Mouse (Mus musculus) neural tube, embryonic 13.5 days (tissue): ENCODE measurements around the gene Pakap. TPM values are rescaled to one million over a fixed set of nuclear protein-coding genes. Genes with fewer than 3 reads are reported as not detected.
A peak's percentile ranks its signal among the peaks of the same experiment; 100 is the strongest.

Source experiments
- ATAC-seq: fragments of 200-750 bp; cut with Nextera tagmentation; 2 replicates; pipeline ENCODE4 v1.8.0; 2017; ENCODE audit warnings: low read depth, mild to moderate bottlenecking, moderate TSS enrichment, moderate library complexity
- H3K27ac ChIP-seq: fragments of 300-500 bp; sonication (generic); replicated peaks from 2 replicates; pipeline ENCODE4 v1.5.1; 2015; ENCODE audit warnings: moderate library complexity, mild to moderate bottlenecking, inconsistent platforms
- H3K27me3 ChIP-seq: fragments of 300-500 bp; sonication (generic); 2 replicates; pipeline ENCODE4 v1.6.1; 2015; ENCODE audit warnings: mild to moderate bottlenecking, inconsistent platforms
- H3K36me3 ChIP-seq: fragments of 300-500 bp; sonication (generic); 2 replicates; pipeline ENCODE4 v1.6.1; 2015; ENCODE audit warnings: mild to moderate bottlenecking, inconsistent platforms
- H3K4me1 ChIP-seq: fragments of 300-500 bp; sonication (generic); replicated peaks from 2 replicates; pipeline ENCODE4 v1.6.1; 2015; ENCODE audit warnings: inconsistent platforms
- H3K4me2 ChIP-seq: fragments of 300-500 bp; sonication (generic); 2 replicates; pipeline ENCODE4 v1.6.1; 2015; ENCODE audit warnings: inconsistent platforms, mild to moderate bottlenecking, moderate library complexity
- H3K4me3 ChIP-seq: fragments of 300-500 bp; sonication (generic); 2 replicates; pipeline ENCODE4 v1.5.1; 2015; ENCODE audit warnings: mild to moderate bottlenecking, inconsistent platforms
- H3K9ac ChIP-seq: fragments of 300-500 bp; sonication (generic); 2 replicates; pipeline ENCODE4 v1.6.1; 2015; ENCODE audit warnings: moderate library complexity, mild to moderate bottlenecking, inconsistent platforms
- H3K9me3 ChIP-seq: fragments of 300-500 bp; sonication (generic); 2 replicates; pipeline ENCODE4 v1.6.1; 2016; ENCODE audit warnings: inconsistent platforms
- WGBS: fragments of 180-500 bp; shearing (Covaris S2); methylation state at CpG from one replicate; pipeline ENCODE4 v1.1.7; 2015; 5-methylcytosine and 5-hydroxymethylcytosine counted together
- polyA plus RNA-seq: library from polyadenylated mRNA; unstranded; fragments of >200 nt; fragmentation: Nextera tagmentation; extraction: Ambion mirVana; gene quantifications from 2 replicates; pipeline ENCODE4 v1.2.1, GENCODE M21; 2015

Pakap gene
- polyA plus RNA-seq = 9.1 and 11.1 TPM in 2 replicates

DNA sequence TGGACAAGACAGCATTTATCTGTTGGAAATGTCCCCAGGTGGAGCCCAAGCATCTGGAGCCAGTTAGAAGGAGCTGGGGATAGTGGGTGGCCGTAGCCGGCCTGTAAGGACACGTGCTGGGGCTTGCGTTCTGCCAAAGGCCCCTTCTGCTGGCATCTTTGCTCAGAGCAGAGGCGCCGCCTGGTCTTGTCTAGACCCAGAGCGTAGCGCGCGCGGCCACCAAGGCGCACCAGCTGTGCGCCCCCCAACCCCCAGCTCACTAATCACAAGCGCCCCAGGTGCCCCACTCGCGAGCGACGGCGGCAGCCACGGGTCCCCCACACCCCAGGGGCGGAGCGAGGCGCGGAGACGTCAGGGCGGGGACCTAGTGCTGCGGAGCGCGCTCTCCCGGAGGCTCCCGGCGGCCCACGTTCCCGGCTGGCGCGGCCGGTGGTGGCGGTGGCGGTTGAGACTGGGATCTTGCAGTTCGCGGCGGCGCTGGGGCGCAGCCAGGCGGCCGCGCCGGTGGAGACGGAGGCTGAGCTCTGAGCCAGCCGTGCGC is at the start of gene Pakap:
TSS of gene Pakap (plus strand) at position 514 of the 541 bp plus-strand sequence.
- peak within 1 kb of the TSS; percentile 68 for H3K9ac ChIP-seq
- no peaks in the 10 kb centered on the region for H3K36me3 ChIP-seq
- under 1% methylated on average over 40 of the region's 51 CpGs for WGBS

GRCm38 (mm10) chr4:57523456-57523855 is 44.5 kb upstream of the Pakap start:
- WGBS = 96% methylated on average over 15 of the region's 15 CpGs
- ATAC-seq = no peak
- no peak overlapping the region for H3K9ac ChIP-seq
- H3K4me1 ChIP-seq = no peaks in the 10 kb centered on the region
- no peaks in the 10 kb centered on the region for H3K9me3 ChIP-seq
- H3K4me3 ChIP-seq = no peak overlapping the region
- H3K4me2 ChIP-seq = no peak overlapping the region
- no peaks in the 10 kb centered on the region for H3K27me3 ChIP-seq
- no peaks in the 10 kb centered on the region for H3K36me3 ChIP-seq
- no peak overlapping the region for H3K27ac ChIP-seq

More for the DNA sequence above, at the start of gene Pakap:
- Histone ChIP-seq H3K4me3 (peak within 1 kb of the TSS; percentile 45), H3K9me3 (no peaks in the 10 kb centered on the region), H3K4me1 (peaks cover 16% of the 10 kb centered on the region), H3K27ac (peak within 1 kb of the TSS; percentile 47), H3K4me2 (peak within 1 kb of the TSS; percentile 75), H3K27me3 (peaks cover 24% of the 10 kb centered on the region)
- ATAC-seq = peak; percentile 92

- no peak overlapping the region for H3K4me3 ChIP-seq
- H3K27ac ChIP-seq = no peak overlapping the region
- no peaks in the 10 kb centered on the region for H3K36me3 ChIP-seq
- no peaks in the 10 kb centered on the region for H3K9me3 ChIP-seq
- no peak overlapping the region for H3K9ac ChIP-seq
- H3K4me1 ChIP-seq = no peaks in the 10 kb centered on the region
- no peaks in the 10 kb centered on the region for H3K27me3 ChIP-seq
- ATAC-seq = no peak
- H3K4me2 ChIP-seq = no peak overlapping the region
- WGBS = 83% methylated on average over 3 of the region's 3 CpGs
Measured at GRCm38 (mm10) chr4:57524461-57524860, 43.5 kb upstream of the Pakap start.

- Histone ChIP-seq H3K4me1 (no peaks in the 10 kb centered on the region), H3K4me3 (no peak overlapping the region), H3K4me2 (no peak overlapping the region), H3K27ac (no peak overlapping the region), H3K9me3 (no peaks in the 10 kb centered on the region), H3K27me3 (no peaks in the 10 kb centered on the region), H3K36me3 (no peaks in the 10 kb centered on the region), H3K9ac (no peak overlapping the region)
- WGBS = 88% methylated on average over 9 of the region's 9 CpGs
- no peak for ATAC-seq
Measured at GRCm38 (mm10) chr4:57525221-57526011, 42.6 kb upstream of the Pakap start.

GRCm38 (mm10) chr4:57528296-57528695 is 39.7 kb upstream of the Pakap start:
- Histone ChIP-seq H3K4me3 (no peak overlapping the region), H3K4me2 (no peak overlapping the region), H3K4me1 (no peaks in the 10 kb centered on the region), H3K27ac (no peak overlapping the region), H3K27me3 (no peaks in the 10 kb centered on the region), H3K36me3 (no peaks in the 10 kb centered on the region), H3K9ac (no peak overlapping the region), H3K9me3 (no peaks in the 10 kb centered on the region)
- no peak for ATAC-seq

- no peak for ATAC-seq
- H3K27ac ChIP-seq = no peak overlapping the region
- 91% methylated on average over 6 of the region's 6 CpGs for WGBS
- no peak overlapping the region for H3K9ac ChIP-seq
- no peaks in the 10 kb centered on the region for H3K27me3 ChIP-seq
- no peak overlapping the region for H3K4me2 ChIP-seq
- peaks cover 8% of the 10 kb centered on the region; the same call in 1 of the 2 replicates for H3K4me1 ChIP-seq
- H3K9me3 ChIP-seq = no peaks in the 10 kb centered on the region
- no peaks in the 10 kb centered on the region for H3K36me3 ChIP-seq
- no peak overlapping the region for H3K4me3 ChIP-seq
Measured at GRCm38 (mm10) chr4:57533686-57534085, 34.3 kb upstream of the Pakap start.

DNA sequence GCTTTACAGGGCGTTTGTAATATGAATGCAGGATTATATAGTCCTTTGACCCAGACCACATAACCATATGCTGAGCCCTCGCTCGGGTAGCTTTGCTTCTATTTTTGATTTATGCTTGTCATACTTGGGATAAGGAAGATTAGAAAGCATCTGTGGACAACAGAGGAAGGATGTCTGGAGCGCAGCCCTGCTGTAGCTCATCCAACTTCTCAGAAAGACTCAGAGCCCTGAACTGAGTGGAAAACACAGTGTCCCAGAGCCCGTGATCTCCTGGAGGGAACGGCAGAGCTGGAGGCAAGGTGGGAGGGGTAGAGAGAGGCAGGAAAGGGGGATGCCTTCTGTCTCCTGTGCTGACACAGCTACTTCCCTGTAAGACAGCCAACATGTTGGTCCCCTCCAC is 33.7 kb upstream of the Pakap start:
- H3K27ac ChIP-seq = no peak overlapping the region
- WGBS = 69% methylated on average over 6 of the region's 6 CpGs
- no peaks in the 10 kb centered on the region for H3K9me3 ChIP-seq
- no peak overlapping the region for H3K4me3 ChIP-seq
- ATAC-seq = no peak
- no peak overlapping the region for H3K4me2 ChIP-seq
- H3K27me3 ChIP-seq = no peaks in the 10 kb centered on the region
- no peak overlapping the region for H3K9ac ChIP-seq
- no peaks in the 10 kb centered on the region for H3K36me3 ChIP-seq
- peaks cover 8% of the 10 kb centered on the region; the same call in 1 of the 2 replicates for H3K4me1 ChIP-seq

DNA sequence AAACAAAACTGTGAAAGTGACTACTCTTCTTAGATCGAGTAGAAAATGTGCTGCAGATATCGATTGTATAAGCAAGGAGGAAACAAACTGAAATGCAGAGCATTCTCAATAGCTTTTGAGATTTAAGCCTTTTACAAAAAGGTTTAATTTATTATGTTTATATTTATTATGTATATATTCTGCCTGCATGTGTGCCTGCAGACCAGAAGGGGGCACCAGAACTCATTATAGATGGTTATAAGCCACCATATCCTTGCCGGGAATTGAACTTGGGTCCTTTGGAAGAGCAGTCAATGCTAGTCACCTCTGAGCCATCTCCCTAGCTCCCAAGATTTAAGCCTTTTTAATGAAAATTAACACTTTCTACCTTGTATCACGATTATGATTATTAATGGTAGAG is 32.9 kb upstream of the Pakap start:
- H3K27me3 ChIP-seq = no peaks in the 10 kb centered on the region
- no peaks in the 10 kb centered on the region for H3K36me3 ChIP-seq
- no peak for ATAC-seq
- no peak overlapping the region for H3K27ac ChIP-seq
- no peaks in the 10 kb centered on the region for H3K9me3 ChIP-seq
- H3K4me3 ChIP-seq = no peak overlapping the region
- 93% methylated on average over 4 of the region's 4 CpGs for WGBS
- H3K9ac ChIP-seq = no peak overlapping the region
- H3K4me1 ChIP-seq = peaks cover 8% of the 10 kb centered on the region; the same call in 1 of the 2 replicates
- H3K4me2 ChIP-seq = no peak overlapping the region

- Histone ChIP-seq H3K9me3 (no peaks in the 10 kb centered on the region), H3K27me3 (no peaks in the 10 kb centered on the region), H3K4me3 (no peak overlapping the region), H3K27ac (no peak overlapping the region), H3K36me3 (no peaks in the 10 kb centered on the region), H3K9ac (no peak overlapping the region), H3K4me2 (no peak overlapping the region), H3K4me1 (peaks cover 8% of the 10 kb centered on the region; the same call in 1 of the 2 replicates)
- WGBS = 29% methylated on average over 4 of the region's 4 CpGs
- ATAC-seq = no peak
Measured at GRCm38 (mm10) chr4:57538029-57538688, 29.8 kb upstream of the Pakap start.

GRCm38 (mm10) chr4:57543692-57544256 is 24.2 kb upstream of the Pakap start:
- no peak overlapping the region for H3K9ac ChIP-seq
- no peaks in the 10 kb centered on the region for H3K27me3 ChIP-seq
- H3K4me1 ChIP-seq = peaks cover 11% of the 10 kb centered on the region
- no peak overlapping the region for H3K4me3 ChIP-seq
- no peaks in the 10 kb centered on the region for H3K9me3 ChIP-seq
- no peaks in the 10 kb centered on the region for H3K36me3 ChIP-seq
- H3K27ac ChIP-seq = peak overlapping the region; percentile 59
- WGBS = 10% methylated on average over 6 of the region's 6 CpGs
- peak; percentile 75; the same call in 1 of the 2 replicates for ATAC-seq
- H3K4me2 ChIP-seq = no peak overlapping the region

GRCm38 (mm10) chr4:57547785-57548184 is 20.2 kb upstream of the Pakap start:
- H3K4me2 ChIP-seq = no peak overlapping the region
- H3K9ac ChIP-seq = no peak overlapping the region
- peaks cover 17% of the 10 kb centered on the region for H3K4me1 ChIP-seq
- H3K9me3 ChIP-seq = no peaks in the 10 kb centered on the region
- WGBS = 84% methylated on average over 7 of the region's 7 CpGs
- no peaks in the 10 kb centered on the region for H3K36me3 ChIP-seq
- H3K27me3 ChIP-seq = no peaks in the 10 kb centered on the region
- no peak for ATAC-seq
- H3K4me3 ChIP-seq = no peak overlapping the region
- H3K27ac ChIP-seq = no peak overlapping the region

- H3K9me3 ChIP-seq = no peaks in the 10 kb centered on the region
- H3K27me3 ChIP-seq = no peaks in the 10 kb centered on the region
- H3K9ac ChIP-seq = no peak overlapping the region
- H3K4me1 ChIP-seq = peaks cover 6% of the 10 kb centered on the region; the same call in 1 of the 2 replicates
- ATAC-seq = no peak
- no peak overlapping the region for H3K27ac ChIP-seq
- 21% methylated on average over 1 of the region's 1 CpGs for WGBS
- H3K4me2 ChIP-seq = no peak overlapping the region
- no peak overlapping the region for H3K4me3 ChIP-seq
- no peaks in the 10 kb centered on the region for H3K36me3 ChIP-seq
Measured at GRCm38 (mm10) chr4:57550216-57550615, 17.8 kb upstream of the Pakap start.
